Mouse (Mus musculus) heart, adult 18-20 months (tissue): Measurements from ENCODE around the gene Fkbp14. TPM values are rescaled to one million over a fixed set of nuclear protein-coding genes. Genes with fewer than 3 reads are reported as not detected.

ENCODE experiments used
- DNase-seq, 2 experiments: peaks; one replicate each; pipeline ENCODE4 v3.0.0; 2021 to 2022; ENCODE audit warnings: mixed read lengths in 1 of 2
- long read RNA-seq, 2 experiments: library from polyadenylated mRNA; stranded (forward); transcript quantifications; one replicate each; pipeline ENCODE4 v2.0.0; 2021
- total RNA-seq, 2 experiments: library from RNA; stranded (reverse); gene quantifications; 2 replicates each; pipeline ENCODE4 v1.2.3; 2021

The Fkbp14 gene
- 10 to 100 TPM in 1 of 2 experiments, 1 to 10 TPM in 1; 8.9 to 11.6 TPM for total RNA-seq
- long read RNA-seq, experiment 1, transcript Fkbp14-201 (4 exons, 2,694 nt) = major isoform, 5 of 6 reads
- long read RNA-seq, experiment 1, partial matches to known transcripts = 1 of 6 reads
- long read RNA-seq, experiment 1, other reads (novel, unspliced or antisense) = 0 of 6 reads
- long read RNA-seq, experiment 2, partial matches to known transcripts = 0 of 2 reads
- long read RNA-seq, experiment 2, other reads (novel, unspliced or antisense) = 0 of 2 reads

DNA sequence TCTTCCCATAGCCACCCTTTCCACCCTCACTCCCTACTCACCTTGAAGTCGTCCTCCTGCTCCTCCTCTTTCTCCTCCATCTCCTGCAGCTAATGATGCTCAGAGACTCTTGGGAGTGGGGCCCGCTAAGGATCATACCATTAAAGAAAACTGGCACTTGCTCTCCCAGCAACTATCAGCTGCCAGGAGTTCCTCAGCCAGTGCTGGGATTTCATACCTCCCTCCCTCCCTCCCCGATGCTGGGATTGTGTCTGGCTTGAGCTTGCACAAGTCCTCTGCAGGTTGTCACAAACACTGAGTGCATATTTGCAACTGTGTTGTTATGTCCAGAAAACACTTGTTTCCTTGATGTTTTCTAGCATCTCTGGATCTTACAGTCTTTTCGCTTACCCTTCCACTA is at the start of gene Fkbp14:
Fkbp14 (minus strand) TSS at position 101 of the 400 bp plus-strand sequence.
- no peak for DNase-seq

DNA sequence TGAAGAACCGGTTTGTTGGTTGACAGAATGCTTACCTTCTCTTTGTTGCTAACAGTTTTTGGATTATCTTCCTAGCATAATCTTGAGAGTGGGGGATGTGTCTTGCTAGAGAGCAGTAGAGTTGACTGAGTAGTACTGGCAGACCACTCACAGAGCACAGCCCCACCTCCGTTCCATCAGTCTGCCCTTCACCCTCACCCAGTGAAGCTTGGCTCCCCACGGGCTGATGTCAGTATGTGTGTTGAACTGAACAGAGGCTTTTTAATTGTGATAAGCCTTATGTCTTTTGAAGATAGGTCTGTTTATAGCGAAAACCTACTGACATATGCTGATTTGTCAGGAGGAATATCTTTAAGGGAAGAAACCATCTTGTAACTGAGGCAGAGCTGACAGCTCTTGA is 46.1 kb upstream of the Fkbp14 start:
- no peak for DNase-seq

DNA sequence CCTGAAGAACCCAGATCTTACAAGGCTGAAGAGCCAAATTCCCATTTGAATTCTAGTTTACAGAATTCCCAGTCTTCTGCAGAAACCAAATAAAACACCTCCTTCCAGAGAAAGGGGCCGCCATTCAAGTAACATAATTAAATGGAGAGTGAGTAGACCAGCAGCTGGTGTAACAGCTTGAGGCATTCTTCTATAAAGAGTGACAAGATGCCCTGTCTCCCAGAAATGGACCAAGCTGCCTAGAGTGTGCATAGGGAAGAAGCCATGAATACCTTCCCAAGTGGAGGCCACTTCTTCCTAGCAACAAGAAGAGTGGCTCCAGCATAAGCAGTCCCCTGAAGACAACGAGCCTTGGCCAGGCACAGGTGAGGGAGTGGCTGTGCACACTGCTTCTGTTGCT is 44.8 kb upstream of the Fkbp14 start:
- DNase-seq = no peak

DNA sequence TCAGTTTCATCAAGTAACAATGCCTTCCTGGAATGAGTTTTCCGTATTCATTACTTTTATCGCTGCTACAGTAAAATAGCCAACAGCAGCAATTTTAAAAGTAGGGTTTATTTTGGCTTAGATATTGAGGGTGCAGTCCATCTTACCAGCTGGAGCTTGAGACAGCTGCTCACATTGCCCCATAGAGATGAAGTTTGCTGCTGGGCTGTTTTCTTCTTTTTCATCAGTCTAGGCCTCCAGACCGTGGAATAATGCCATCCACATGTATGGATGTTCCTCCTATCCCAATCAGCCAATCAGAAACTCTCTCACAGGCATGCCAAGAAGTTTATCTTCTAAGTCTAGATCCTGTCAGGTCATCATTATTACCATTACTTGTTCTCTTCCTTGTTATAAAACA is 42.8 kb upstream of the Fkbp14 start:
- DNase-seq = peak in 1 of 2 experiments; percentile 10

DNA sequence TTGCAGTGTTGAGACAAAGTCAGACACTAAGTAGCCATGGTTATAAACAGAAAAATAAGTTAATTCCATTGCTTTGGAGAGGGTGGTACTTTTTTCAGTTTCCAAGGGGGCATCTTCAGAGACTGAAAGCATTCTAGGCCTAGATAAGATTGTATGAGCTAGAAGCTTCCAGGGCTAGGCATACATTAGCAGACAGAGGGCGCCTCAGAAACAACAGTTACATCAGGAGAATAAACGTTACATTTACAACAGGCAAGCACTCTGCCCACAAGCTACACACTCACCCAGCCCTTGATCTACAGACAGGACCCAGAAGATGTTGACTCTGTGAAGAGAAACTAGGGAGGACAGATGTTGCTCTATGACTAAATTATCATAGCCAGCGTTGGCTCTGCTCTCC is 34.4 kb upstream of the Fkbp14 start:
- peak; percentile 27 to 56 for DNase-seq

DNA sequence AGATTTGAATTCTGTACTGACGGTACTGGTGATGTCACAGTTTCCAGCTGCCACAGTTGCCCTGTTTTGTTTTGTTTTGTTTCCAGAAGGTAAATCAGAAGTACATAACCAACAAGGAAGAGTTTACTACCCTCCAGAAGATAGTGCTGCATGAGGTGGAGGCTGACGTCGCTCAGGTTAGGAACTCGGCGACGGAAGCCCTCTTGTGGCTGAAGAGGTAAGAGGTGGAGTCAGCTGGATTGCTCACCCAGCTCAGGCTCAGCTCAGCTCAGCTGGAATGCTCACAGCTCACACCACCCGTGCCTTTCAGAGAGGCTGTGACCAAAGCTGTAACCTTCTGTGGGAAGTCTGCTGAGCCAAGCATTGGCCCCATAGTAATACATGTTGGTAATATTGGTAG is 32.6 kb upstream of the Fkbp14 start:
- DNase-seq = no peak

DNA sequence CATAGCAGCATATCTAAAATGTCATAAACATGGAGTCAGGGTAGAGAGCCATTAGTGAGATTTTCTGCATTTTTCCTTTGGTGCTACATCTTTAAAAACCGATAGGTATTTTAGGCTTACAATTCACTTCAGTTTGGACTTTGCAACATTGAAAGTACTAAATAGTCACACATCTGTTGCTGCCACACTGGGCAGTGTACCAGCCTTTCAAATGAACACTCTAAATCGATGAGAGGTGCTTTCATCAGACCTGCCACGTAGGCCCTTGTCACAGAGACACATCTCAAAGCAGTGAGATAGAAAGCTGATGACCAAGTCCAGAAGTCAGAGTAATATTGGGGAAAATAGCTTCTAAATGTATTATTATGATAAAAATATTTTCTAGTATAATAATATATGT is 31.3 kb upstream of the Fkbp14 start:
- DNase-seq = no peak

DNA sequence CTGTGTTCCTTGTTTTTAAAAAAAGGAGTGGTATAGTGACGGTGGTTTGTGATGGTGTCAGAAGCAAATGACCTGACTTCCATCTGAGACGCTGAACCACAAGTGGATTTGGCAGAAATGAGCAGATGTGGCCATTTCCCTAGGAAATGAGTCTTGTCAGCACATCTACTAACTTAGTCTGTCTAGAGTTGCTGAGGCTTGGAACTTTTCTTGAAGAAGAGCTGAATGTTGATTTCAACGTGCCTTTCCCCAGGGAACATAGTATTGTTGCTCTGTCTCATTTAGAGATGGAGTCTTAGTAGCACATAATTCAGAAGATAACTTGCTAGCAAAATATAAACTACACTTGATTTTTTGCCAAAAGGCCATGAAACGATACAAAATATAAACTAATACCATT is 23.2 kb upstream of the Fkbp14 start:
- DNase-seq = peak in 1 of 2 experiments; percentile 17

DNA sequence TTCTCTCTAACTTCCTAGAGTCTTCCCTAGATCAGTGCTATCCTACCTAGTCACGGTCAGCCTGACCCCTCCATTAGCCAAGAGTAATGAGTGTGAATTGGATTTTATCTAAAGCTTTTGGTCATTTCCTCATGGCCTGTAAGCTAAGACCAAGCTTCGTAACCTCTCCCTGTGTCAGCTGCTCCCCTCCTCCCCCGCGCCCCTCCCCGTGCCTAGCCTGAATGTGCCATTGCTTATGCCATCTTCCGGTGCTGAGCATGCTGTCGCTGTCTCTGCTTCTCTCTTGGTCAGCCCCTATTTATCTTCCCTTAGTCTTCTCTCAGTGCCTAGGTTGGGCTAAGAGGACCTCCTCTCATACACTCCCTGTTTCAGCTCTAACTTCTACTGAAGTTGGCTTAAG is 22.4 kb upstream of the Fkbp14 start:
- no peak for DNase-seq

DNA sequence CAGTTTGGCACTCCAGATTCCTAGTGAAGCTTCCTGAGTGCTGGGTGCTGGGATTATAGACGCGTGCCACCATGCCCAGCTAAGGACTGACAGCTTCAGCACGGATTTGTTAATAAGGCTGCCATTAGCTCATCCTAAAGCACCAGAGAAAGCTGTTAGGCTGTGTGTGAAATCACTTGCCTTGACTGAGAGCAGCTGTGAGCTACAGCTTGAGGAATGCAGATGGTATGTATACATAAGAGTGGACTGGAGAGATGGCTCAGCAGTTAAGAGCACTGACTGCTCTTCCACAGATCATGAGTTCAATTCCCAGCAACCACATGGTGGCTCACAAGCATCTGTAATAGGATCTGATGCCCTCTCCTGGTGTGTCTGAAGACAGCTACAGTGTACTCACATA is 20.3 kb upstream of the Fkbp14 start:
- DNase-seq = no peak

DNA sequence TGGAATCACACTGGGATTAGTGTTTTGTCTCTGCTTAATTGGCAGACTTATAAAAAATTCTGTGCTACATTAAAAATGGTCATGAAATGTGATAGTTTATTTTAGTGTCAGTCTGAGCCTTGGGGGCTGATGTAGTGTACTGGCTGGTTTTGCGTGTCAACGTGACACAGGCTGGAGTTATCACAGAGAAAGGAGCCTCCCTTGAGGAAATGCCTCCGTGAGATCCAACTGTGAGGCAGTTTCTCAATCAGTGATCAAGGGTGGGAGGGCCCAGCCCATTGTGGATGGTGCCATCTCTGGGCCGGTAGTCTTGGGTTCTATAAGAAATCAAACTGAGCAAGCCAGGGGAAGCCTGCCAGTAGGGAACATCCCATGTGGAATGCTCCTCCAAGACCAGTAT is 9.1 kb upstream of the Fkbp14 start:
- peak in 1 of 2 experiments; percentile 27 for DNase-seq

DNA sequence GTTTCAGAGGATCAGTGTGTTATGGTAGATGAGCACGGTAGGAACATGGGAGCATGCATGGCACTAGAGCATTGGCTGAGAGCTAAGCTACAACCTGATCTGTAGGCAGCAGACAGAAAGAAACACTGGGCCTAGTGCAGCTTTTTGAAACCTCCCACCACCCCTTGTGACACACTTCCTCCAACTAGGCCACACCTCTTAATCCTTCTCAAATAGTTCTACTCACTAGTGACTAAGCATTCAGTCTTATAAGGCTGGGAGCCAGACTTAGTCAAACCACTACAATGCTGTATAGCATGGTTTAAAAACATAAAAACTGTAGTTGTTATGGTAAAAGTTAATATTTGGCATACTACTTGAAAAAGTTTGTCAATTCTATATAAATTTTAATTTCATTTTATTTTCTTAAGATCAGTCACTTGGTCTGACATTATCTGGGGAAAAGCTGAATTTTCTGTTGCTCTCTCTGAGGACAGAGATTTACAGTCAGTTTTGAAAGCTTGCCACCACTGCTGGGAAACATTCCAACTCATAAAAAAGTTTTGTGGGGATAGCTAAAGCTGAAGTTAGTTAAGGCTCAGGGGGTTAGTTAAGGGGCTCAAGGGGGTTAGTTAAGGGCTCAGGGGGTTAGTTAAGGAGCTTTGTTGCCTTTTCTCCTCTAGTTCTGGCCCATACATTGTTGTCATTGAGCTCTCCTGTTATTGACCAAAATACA is 7.0 kb upstream of the Fkbp14 start:
- DNase-seq = peak; percentile 39 to 49

DNA sequence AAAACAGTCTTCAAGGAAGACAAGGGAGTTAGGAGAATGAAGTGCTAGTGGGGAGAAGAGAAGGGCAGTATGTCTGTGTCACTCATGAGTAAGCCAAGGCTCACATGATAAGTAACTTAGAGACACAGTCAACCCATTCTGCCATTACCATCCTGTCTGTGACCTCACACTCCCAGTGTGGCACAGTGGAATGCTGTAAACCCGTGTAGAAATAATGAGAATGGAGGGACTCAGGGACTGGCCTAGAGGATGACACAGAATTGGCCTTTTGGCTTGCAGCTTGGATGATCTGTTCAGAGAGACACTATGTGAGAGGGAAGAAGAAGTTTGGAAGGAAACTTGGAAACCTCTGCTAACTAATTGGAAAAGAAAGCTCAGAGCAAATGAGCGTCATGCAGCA is 5.8 kb upstream of the Fkbp14 start:
- DNase-seq = no peak

DNA sequence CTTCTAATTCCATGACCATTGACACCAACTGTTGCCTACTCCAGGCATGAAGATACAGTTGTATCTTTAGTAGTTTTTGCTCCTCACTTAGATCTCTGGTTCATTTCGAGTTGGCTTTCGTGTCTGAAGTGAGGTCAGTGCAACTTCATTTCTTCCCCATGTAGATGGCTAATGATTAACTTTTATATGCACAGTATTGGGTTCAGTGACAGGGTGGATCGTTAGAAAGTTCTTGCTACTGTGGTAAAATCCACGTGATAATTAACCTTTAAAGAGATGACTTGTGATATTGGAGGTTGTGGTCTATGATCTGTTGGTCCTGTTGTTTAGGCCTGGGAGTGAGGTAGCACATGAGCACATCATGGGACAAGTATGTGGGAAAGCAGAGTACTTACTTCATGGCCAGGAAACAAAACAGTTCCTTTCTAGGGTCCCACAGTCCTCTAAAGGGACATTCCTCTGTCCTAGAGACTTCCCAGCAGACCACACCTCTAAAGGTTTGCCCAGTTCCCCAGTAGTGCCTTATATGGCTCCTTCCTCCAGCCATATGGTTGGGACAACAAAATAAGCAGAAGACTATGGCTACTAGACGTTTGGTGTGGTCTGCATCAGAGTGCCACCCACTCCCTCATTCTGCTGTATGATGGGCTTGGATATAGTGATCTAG is 3.7 kb upstream of the Fkbp14 start:
- DNase-seq = no peak

DNA sequence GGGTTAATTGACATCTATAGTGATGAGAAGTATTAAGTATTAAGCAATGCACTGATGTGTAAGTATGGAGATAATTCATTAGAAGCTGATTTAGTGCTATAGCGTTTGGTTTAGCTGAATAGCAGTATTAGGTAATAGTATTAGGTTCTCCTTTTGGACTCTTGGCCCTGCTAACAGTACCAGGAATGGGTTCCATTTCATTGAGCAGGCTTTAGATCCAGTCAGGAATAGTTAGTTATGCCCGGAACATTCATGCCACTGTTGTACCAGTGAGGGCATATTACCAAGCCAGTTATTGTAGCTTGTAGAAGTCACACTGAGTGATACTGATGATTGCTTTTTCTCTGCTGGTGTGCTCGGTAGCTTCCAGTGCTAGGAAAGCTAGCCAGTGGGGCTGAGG is 603 bp upstream of the Fkbp14 start:
- DNase-seq = no peak

DNA sequence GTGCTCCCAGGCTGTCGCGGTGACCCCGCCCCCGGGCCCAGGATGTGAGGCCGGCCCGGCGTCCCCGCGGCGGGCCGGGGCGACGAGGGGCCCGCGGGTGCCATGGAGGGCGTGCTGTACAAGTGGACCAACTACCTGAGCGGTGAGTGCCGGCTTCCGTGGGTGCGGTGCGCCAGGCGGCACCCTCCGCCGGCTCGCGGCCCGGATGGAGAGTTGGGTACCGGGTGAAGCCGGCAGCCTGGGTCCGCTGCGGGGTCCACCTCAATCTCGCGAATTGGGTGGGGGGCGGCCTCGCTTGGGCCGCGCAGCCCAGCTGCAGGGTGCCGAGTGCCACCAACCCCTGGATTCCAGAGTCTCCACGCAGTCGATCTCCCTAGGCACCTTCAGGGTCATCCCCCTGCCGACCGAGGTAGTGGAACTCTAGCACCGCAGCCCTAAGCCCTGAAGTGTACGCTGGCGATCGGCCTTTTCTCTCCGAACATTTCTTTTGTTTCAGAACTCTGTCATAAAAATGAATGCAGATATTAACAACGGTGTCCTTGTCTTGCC is 1.7 kb downstream of the Fkbp14 start:
- DNase-seq = no peak

DNA sequence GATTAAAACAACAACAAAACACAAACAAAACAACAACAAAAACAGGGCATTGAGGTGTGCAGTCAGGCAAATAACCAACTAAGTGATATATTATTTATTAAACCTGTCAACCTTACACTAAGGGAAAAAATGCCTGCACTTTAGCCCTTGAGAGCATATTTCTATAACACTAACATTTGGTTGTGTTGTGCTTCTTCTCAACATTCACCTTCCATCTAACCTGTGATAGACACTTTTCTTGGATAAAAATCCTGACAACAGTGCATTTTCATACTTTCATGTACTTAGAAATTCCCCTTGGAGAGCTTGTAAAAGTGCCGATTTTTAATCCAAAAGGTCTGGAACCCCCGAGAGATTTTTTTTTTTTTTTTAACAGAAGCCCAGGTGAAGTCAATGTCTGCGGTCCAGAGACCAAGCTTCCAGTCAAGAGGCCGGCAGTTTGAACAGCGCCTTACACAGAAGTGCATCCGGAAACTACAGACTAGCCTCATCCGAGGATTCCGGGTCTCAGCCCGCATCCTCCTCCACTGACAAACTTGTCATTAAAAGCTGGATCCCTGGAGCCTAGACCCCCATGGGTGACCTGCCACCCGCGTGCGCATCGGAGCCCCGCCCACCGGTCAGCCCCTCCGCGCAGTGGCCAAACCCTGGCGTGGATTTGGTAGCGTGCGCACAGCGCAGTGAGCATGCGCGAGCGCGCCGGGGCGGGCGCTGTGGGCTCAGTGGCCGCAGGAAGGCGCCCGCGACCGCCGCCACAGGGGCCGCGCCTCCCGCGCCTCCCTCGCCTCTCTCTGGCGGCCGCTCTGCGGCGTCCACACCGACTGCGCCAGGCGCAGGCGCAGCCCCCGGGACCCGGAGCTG is 2.4 kb downstream of the Fkbp14 start, which contains the start of gene Plekha8:
Plekha8 (plus strand) TSS at position 643 of the 861 bp plus-strand sequence.
- DNase-seq = peak; percentile 95

DNA sequence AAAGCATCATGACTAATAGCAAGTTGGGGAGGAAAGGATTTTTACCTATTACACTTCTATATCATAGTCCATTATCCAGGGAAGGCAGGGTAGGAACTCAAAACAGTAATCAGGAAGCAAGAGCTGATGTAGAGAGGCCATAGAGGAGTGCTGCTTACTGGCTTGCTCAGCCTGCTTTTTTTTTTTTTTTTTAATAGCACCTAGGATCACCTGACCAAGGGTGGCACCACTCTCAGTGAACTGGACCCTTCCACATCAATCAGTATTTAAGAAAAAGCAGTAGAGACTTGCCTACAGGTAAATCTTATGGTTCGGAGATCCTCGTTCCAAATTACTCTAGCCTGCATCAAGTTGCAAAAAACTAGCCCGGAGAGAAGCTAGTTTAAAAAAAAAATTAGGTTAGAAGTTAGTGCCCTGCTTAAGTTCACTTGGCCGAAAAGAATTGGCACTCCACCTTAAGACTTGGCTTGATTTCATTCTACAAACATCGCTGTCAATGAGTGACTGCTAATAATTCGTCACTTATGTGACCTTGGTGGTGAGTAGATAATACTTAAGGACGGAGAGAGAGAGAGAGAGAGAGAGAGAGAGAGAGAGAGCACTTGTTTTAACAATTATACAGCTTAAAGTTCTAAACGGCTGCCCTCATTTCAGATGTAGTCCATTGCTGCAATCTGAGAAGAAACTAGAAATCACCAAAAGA is 3.2 kb downstream of the Fkbp14 start:
- no peak for DNase-seq

DNA sequence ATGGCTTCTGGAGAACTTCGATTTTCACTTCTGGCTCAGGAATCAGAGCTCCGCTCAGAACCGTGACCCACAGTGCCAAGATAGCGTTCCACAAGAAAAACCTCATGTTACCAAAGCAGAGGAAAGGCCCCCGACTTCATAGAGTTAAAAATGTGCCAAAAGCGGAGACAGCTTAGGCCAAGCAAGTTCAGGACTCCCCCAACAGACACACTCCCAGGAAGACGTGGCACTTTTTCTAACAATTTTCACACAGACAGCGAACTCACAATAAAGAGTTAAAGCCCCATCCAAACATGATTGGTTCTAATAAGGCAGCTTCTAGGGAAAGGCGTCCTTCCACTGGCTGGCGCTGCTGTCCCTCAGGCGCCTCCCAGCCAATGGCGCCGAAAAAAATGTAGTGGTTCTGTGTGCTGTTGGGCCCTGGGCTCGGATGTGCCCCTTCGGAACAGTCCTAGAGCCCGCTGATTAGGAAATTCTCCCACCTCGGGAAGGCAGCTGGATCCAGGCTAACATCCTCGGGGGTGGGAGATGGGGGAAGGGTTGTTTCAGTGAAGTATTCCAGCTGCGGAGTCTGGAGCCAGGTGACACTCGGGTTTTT is 4.1 kb downstream of the Fkbp14 start:
- peak; percentile 97 for DNase-seq

DNA sequence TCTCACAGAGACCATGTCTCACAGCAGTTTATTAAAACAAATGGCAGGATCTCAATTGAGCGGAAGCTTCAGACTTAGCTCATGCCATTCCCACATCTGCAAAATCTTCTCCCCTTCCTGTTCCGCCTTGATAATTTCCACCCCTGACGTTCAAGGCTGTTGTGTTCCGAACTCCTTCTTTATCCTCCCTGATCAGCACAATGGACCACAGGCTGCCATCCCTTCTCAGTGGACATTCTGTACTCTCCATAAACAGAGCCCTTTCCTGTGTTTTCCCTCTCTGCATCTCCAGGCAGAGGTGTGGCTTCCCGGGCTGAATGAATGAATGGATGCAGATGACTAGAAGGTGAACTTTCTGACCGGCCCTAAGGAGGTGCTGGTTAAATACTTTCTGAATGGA is 5.3 kb downstream of the Fkbp14 start:
- peak; percentile 32 to 43 for DNase-seq

DNA sequence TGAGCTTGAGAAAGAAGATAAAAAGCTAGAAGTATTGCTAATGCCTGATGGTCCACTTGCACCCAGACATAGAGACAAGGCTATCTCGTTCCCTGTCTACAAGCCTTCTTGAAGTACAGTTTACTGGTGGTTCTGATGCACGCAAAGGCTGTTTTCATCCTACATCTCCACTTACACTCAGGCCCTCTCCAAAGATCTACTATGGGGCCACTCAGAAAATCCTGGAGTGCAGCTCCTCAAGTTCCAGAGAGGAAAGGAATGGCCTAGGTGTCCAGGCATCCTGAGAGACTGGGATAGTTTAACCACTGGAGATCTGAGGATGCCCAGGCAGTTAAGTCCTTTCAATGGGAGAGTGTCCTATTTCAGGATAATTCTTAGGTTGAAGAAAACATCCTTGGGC is 6.4 kb downstream of the Fkbp14 start:
- no peak for DNase-seq
